Mouse (Mus musculus): ENCODE data around the gene Zscan26. TPM values are rescaled to one million over a fixed set of nuclear protein-coding genes. Genes with fewer than 3 reads are reported as not detected.

The Zscan26 gene
- total RNA-seq, 2 experiments from 2014 or later: 21.7 to 24.1 TPM

DNA sequence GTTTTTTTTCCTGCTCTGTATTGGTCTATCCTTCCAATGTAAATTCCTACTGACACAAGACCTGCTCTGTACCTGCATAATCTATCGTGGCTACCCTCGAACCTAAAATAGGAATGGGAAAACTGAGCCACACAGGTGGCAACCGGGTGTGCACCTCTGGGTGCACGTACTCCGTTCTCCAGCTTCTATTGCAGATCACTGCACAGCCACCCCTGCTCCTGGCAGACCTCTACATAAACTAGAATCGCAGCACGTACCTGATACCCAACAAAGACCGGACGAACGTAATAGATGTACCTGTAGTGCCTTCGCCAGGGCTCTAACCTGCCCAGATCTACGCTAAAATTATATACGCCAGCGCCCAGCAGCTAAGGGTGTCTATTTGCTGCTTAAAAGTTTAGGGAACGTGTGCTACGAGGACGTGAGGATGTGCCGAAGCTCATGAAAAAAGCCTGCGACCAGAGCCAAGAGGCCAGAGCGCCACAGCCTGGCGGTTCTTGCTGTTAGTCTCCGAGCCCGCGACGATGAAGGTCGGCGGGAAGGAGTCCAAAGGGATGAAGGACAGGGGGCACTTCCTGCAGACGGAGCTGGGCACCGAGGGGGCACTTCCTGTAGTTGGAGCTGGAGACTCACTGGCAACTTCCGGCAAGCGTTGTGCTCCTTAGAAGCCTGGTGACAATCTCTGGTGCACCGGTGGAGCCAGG is 12.9 kb downstream of the Zscan26 start, which contains the start of gene Pgbd1:
Gene Pgbd1, minus strand, starts transcription at position 556 of the 704 bp plus-strand sequence.
- peak; percentile 52 to 63 for DNase-seq
- intact Hi-C loops (cut with DNase I): no loop called here

DNA sequence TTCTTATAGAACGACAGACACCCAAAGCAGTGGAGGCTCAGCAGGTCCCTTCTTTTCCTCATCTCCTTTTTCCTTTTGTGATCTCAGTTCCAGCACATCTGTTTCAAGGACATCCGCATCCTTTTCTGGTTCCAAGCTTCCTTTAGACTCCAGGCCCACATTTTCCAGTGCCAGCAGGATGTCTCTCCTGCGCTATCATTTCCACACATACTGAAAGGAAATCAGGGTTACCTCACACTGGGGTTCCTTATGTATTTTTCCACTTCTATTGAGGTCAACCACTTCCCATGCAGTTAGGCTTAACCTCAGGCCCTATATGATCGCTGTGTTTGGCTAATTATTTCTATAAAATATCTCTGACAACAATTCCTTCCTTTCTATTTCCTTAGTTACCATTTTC is 18.1 kb downstream of the Zscan26 start:
- intact Hi-C loops (cut with DNase I): loop anchor here (2.0 kb wide), 1 partner anchor 25 kb away; no protein-coding TSS in a partner anchor
- no peak for DNase-seq

DNA sequence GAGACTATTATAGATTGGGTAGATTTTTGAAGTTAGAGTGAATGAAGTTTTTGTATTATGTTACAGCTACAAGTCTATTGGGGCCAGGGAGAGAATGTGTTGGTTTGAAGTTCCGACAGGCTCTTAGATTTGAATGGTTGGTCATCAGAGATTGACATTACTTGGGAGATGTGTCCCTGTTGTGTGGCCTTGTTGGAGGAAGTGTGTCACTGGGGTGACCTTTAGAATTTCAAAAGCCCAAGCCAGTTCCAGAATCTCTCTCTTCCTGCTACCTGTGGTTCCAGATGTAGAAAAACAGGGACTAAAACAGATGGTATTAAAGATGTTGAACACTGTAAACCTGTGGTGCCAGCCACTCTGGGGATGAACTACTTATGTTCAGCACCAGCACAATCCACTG is 25.9 kb downstream of the Zscan26 start:
- intact Hi-C loops (cut with DNase I): no loop called here
- DNase-seq: no peak

DNA sequence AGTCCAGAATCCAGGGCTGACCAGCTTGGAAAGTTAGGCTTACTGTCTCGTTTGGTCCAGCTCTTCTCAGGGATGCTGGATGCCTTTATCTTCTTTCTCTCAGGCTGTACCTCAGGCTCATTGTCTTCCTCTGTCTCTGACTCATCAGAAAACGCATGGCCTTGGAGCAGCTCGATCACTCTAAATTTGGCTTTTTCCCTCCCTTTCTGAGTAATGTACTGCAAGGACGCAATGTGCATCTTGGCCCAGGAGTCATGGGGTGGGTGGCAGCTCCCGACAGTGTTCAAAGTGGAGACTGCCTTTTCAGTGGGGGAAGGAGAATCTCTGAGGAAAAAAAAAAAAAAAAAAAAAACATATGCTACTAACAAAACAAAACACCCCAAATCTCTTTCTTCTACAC is 30.2 kb downstream of the Zscan26 start:
- no peak for DNase-seq
- intact Hi-C loops (cut with DNase I): no loop called here

- DNase-seq: no peak
- intact Hi-C loops (cut with DNase I): no loop called here
Measured at GRCm38 (mm10) chr13:21418865-21419264, 34.7 kb downstream of the Zscan26 start.

GRCm38 (mm10) chr13:21417298-21418010 is 36.1 kb downstream of the Zscan26 start:
- DNase-seq: no peak
- intact Hi-C loops (cut with DNase I): no loop called here

GRCm38 (mm10) chr13:21415750-21416149 is 37.8 kb downstream of the Zscan26 start:
- no peak for DNase-seq
- intact Hi-C loops (cut with DNase I): no loop called here

DNA sequence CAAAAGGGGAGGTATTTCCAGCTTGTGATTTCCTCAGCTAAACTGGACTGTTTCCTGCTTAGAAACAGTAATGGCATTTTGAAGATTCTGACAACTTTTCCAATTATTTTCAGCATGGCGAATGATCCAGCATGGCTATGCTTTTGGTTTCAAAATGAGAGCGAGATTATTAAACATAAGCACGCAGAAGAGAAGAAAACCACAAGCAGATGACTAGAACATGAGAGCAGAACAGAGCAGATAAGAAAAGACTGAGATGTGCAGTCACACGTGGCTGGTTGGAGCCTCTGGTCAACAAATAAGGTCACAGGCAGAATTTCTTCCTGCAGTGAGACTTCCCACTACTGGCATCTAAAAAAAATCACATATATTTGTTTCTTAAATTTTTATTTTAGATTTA is 38.3 kb downstream of the Zscan26 start:
- DNase-seq: no peak
- intact Hi-C loops (cut with DNase I): no loop called here

- no peak for DNase-seq
- intact Hi-C loops (cut with DNase I): no loop called here
Measured at GRCm38 (mm10) chr13:21414231-21415212, 39.0 kb downstream of the Zscan26 start.

DNA sequence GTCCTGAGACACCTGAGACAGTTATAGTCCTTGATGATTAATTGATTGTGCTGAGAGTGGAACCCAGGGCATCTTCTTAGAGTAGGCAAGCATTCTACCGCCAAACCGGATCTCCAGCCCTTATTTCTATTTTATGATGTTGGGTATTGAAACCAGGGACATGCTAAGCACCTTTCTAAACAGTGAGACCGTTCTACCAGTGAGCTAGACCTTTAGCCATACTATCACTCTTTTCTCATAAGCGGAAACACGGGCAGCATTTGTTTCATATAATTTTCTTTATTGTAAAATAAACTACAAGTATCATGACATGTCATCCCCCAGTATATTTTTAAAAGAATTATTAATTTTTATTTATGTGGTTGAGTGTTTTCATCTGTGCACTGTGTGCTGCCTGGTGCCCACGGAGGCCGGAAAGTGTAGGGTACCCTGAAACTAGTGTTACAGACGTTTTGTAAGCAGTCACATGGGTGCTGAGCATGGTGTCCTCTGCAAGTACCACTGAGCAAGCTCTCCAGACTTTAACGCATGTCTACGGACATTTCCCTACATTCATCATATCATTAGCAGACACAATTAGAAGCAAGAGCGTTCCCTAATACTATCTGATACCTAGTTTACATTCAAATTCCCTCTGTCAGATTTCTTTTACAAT is 44.6 kb downstream of the Zscan26 start:
- DNase-seq: no peak
- intact Hi-C loops (cut with DNase I): loop anchor here (10.0 kb wide), 1 partner anchor 616 kb away; no protein-coding TSS in a partner anchor

GRCm38 (mm10) chr13:21407969-21408804 is 45.3 kb downstream of the Zscan26 start:
- intact Hi-C loops (cut with DNase I): loop anchor here (10.0 kb wide), 1 partner anchor 617 kb away; no protein-coding TSS in a partner anchor
- peak; percentile 79 to 86 for DNase-seq

- intact Hi-C loops (cut with DNase I): loop anchor here (10.0 kb wide), 1 partner anchor 617 kb away; no protein-coding TSS in a partner anchor
- DNase-seq: no peak
Measured at GRCm38 (mm10) chr13:21407341-21407740, 46.2 kb downstream of the Zscan26 start.

DNA sequence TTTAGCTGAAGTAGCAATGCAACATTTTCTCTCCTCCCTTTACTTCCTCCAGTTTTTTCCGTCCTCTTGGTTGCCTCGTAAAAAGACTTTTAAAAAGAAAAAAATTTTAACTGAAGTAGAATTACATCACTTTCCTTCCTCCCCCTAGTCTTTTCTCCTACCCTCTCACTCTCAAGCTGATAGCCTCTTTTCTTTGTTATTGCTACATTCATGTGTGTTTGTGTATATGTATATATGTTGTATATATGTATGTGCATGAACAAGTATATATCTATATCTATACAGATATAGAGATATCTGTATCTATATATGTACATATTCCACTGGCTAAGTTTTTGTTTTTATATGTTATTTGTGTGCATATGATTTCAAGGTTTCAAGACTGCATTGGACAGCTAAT is 50.7 kb downstream of the Zscan26 start:
- no peak for DNase-seq

DNA sequence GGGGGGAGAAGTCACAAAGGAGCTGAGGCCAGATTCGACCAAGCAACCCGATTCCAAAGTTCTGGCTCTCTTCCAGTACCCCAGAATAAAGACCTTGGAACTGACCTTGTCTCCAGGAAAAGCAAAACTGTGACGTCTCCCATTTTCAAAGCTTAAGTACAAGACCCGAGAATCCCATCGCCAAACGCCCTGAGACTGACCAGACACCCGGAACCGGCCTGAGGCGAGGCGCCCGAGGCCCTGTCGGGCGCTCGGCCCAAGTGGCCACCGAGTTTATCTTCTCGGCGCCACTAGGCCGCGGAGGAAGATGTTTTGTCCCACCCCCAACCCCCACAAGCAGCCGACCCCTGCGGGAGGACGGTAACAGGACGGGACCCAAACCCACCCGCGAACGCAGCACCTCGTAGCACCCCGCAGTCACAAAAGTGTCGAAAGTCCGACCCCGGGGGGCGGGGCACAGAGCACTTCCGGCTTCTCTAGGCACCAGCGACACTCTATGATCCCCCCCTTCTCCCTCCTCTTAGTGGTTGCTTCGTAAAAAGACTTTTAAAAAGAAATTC is 51.2 kb downstream of the Zscan26 start, which contains the start of gene Zkscan3:
Gene Zkscan3, minus strand, starts transcription at position 469 of the 560 bp plus-strand sequence.
- intact Hi-C loops (cut with DNase I): loop anchor here (2.0 to 10.0 kb wide), 5 partner anchors 40 to 622 kb away; partner anchors contain the start of genes Zkscan8, Zscan12 and Zscan26

More for the DNA sequence above, 50.7 kb downstream of the Zscan26 start:
- intact Hi-C loops (cut with DNase I): loop anchor here (2.0 to 10.0 kb wide), 5 partner anchors 40 to 622 kb away; partner anchors contain the start of genes Zkscan8, Zscan12 and Zscan26

GRCm38 (mm10) chr13:21401636-21402286 is 51.8 kb downstream of the Zscan26 start:
- DNase-seq: no peak
- intact Hi-C loops (cut with DNase I): loop anchor here (2.0 to 10.0 kb wide), 5 partner anchors 39 to 623 kb away; partner anchors contain the start of genes Zkscan8, Zscan12 and Zscan26

More for the DNA sequence above, 51.2 kb downstream of the Zscan26 start, which contains the start of gene Zkscan3:
- peak; percentile 87 to 88 for DNase-seq

DNA sequence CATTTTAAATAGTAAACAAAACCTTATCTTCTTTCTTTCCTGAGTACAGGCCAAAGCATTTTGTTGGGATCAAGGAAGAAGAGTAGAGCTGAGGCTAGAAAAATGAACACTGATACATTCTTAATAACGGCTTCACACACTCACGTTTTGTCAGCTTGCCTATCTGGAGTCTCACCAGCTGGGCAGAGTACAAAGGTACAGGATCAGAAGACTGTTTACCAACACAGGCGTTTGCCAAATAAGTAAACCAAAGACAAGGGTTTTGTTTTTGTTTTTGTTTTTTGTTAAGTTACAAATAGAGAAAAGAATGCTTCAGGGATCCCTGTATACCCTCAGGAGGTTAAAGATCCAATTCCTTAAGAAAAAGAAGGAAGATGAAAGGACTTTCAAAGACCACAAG is 52.4 kb downstream of the Zscan26 start:
- no peak for DNase-seq
- intact Hi-C loops (cut with DNase I): loop anchor here (10.0 kb wide), 1 partner anchor 624 kb away; no protein-coding TSS in a partner anchor

GRCm38 (mm10) chr13:21397486-21397885 is 56.0 kb downstream of the Zscan26 start:
- no peak for DNase-seq
- intact Hi-C loops (cut with DNase I): no loop called here

All from heart, postnatal 14 days (tissue).